ENCODE assay signal across 11 mouse cellular contexts in genomic region chr3:121547851-121548624, GRCm38 (mm10). TPM values are rescaled to one million over a fixed set of nuclear protein-coding genes. Genes with fewer than 3 reads are reported as not detected.
A peak's percentile ranks its signal among the peaks of the same experiment; 100 is the strongest.
DNase-seq lines count a peak whose midpoint lies in the region; ATAC-seq lines count a peak whose summit lies in the region.
"Had no signal": no experiment of that assay in that cellular context is flagged by ENCODE, and none has a peak within 500 bp of the region (broad histone marks: within the 10 kb centered on the region; RNA-seq: fewer than 3 reads in every experiment).

No protein-coding gene starts in this region.

- H3K36me3 ChIP-seq in heart, embryonic 16.5 days (ENCODE audit: control insufficient read depth, insufficient read depth): no peaks in the 10 kb centered on the region
- H3K36me3 ChIP-seq in liver, embryonic 16.5 days (ENCODE audit: control insufficient read depth, insufficient read depth): no peaks in the 10 kb centered on the region
- H3K36me3 ChIP-seq: hindbrain, embryonic 13.5 days had no signal

- ATAC-seq in heart, embryonic 16.5 days (replicated peaks; ENCODE audit: extremely low read depth, insufficient read depth, low FRiP score): no peak
- no peak for ATAC-seq in liver, embryonic 16.5 days (ENCODE audit: low read depth)
- ATAC-seq: Patski had no signal

- H3K9ac ChIP-seq in heart, embryonic 16.5 days (ENCODE audit: low read length): no peak overlapping the region
- no peak overlapping the region for H3K9ac ChIP-seq in liver, embryonic 16.5 days (ENCODE audit: low read depth, low read length)
- H3K9ac ChIP-seq: hindbrain, embryonic 13.5 days had no signal

- peaks cover 3% of the 10 kb centered on the region; the same call in 1 of the 2 replicates for H3K4me1 ChIP-seq in heart, embryonic 16.5 days (ENCODE audit: control insufficient read depth, insufficient read depth, low read length)
- H3K4me1 ChIP-seq in liver, embryonic 16.5 days (ENCODE audit: control insufficient read depth, low read depth, low read length): no peaks in the 10 kb centered on the region
- H3K4me1 ChIP-seq: hindbrain, embryonic 13.5 days had no signal

- H3K4me3 ChIP-seq in heart, embryonic 16.5 days (ENCODE audit: low read length): peak overlapping the region; percentile 8; the same call in 1 of the 2 replicates
- peak overlapping the region; percentile 24; the same call in 1 of the 2 replicates for H3K4me3 ChIP-seq in liver, embryonic 16.5 days (ENCODE audit: low read depth, low read length)
- H3K4me3 ChIP-seq: hindbrain, embryonic 13.5 days had no signal

- H3K27ac ChIP-seq in heart, embryonic 16.5 days (ENCODE audit: low read length): peak overlapping the region; percentile 50
- H3K27ac ChIP-seq in liver, embryonic 16.5 days (ENCODE audit: low read length): no peak overlapping the region
- H3K27ac ChIP-seq: hindbrain, embryonic 13.5 days had no signal

- peak overlapping the region; percentile 50 for H3K4me2 ChIP-seq in heart, embryonic 16.5 days (ENCODE audit: low read depth, low read length)
- H3K4me2 ChIP-seq in liver, embryonic 16.5 days (ENCODE audit: low read depth, low read length): peak overlapping the region; percentile 36; the same call in 1 of the 2 replicates
- H3K4me2 ChIP-seq: hindbrain, embryonic 13.5 days had no signal

- no peaks in the 10 kb centered on the region for H3K9me3 ChIP-seq in heart, embryonic 16.5 days (replicated peaks; ENCODE audit: control insufficient read depth, low read length)
- no peaks in the 10 kb centered on the region for H3K9me3 ChIP-seq in liver, embryonic 16.5 days (replicated peaks; ENCODE audit: control insufficient read depth, low read length)
- H3K9me3 ChIP-seq: hindbrain, embryonic 13.5 days had no signal

- WGBS in heart, embryonic 16.5 days: 36% methylated on average over 15 of the region's 15 CpGs
- WGBS in liver, embryonic 16.5 days (ENCODE audit: insufficient replicate concordance): 18% methylated on average over 15 of the region's 15 CpGs

- DNase-seq in heart, postnatal 4 days: no peak
- peak; percentile 94 for DNase-seq in 416B (ENCODE audit: low read depth)
- DNase-seq in T-cell, adult 2 months (ENCODE audit: low spot score): peak; percentile 47
- DNase-seq in left cerebral cortex, adult 9 months (ENCODE audit: low spot score in 2 of 2): no peak
- DNase-seq in embryo, embryonic 9.5 days (ENCODE audit: extremely low spot score): no peak
- DNase-seq in layer of hippocampus, postnatal 36 days: no peak
- DNase-seq: cerebellum, adult 11 months had no signal

- H3K27me3 ChIP-seq in heart, embryonic 16.5 days (ENCODE audit: control insufficient read depth, insufficient read depth, low read length): no peaks in the 10 kb centered on the region
- H3K27me3 ChIP-seq in liver, embryonic 16.5 days (ENCODE audit: control insufficient read depth, insufficient read depth, low read depth, low read length): no peaks in the 10 kb centered on the region
- H3K27me3 ChIP-seq: hindbrain, embryonic 13.5 days; Patski had no signal

RNA-seq across cellular contexts. Expression of gene Slc44a3, which starts 15.8 kb away (rescaled TPM):
- polyA plus RNA-seq in heart, embryonic 16.5 days (2015; fragmentation: Nextera tagmentation; extraction: Ambion mirVana): 1.2 and 2.5 TPM in 2 replicates
- under 1 TPM; 0.41 to 0.98 TPM for total RNA-seq in heart, postnatal 4 days (2021)
- 19.0 and 22.8 TPM in 2 replicates for polyA plus RNA-seq in liver, embryonic 16.5 days (2015; fragmentation: Nextera tagmentation; extraction: Ambion mirVana)
- total RNA-seq in layer of hippocampus, postnatal 36 days (2021): not detected

Comparison
In these comparisons a context has a peak if more than half of its experiments do, and no peak if none do; other contexts are left out.
1. DNase-seq: peak in 416B (single experiment) and T-cell, adult 2 months (single experiment); none in heart, postnatal 4 days (single experiment), left cerebral cortex, adult 9 months (0 of 2), embryo, embryonic 9.5 days (single experiment) and layer of hippocampus, postnatal 36 days (0 of 2).